Mouse (Mus musculus) CH12.LX (cell line): ENCODE measurements around the gene Sfswap. TPM values are rescaled to one million over a fixed set of nuclear protein-coding genes. Genes with fewer than 3 reads are reported as not detected.

Source experiments
- DNase-seq: peaks from one replicate; pipeline ENCODE4 v3.0.0-alpha.2; 2013; ENCODE audit errors: extremely low read depth
- H3K27ac ChIP-seq: 2 replicates; pipeline ENCODE4 v1.5.1; 2012; ENCODE audit warnings: low read depth, mild to moderate bottlenecking, control low read depth, moderate library complexity; ENCODE audit not compliant: insufficient read depth
- H3K27me3 ChIP-seq: replicated peaks from 2 replicates; pipeline ENCODE3; 2012; ENCODE audit warnings: inconsistent platforms
- H3K36me3 ChIP-seq, 2 experiments: replicated peaks in 1 of 2; 2 replicates each; pipeline versions ENCODE3 to v1.6.1; 2012; ENCODE audit warnings: inconsistent platforms in 1 of 2, low read length in 1 of 2, mild to moderate bottlenecking in 1 of 2, mixed read lengths in 1 of 2, moderate library complexity in 1 of 2; ENCODE audit not compliant: control insufficient read depth in 1 of 2, insufficient read depth in 1 of 2
- H3K4me1 ChIP-seq, 2 experiments: 2 replicates each; pipeline ENCODE4 v1.6.1; 2012; ENCODE audit warnings: inconsistent platforms in 1 of 2, moderate library complexity in 1 of 2; ENCODE audit not compliant: insufficient read depth in 2 of 2, control insufficient read depth in 1 of 2
- H3K4me2 ChIP-seq: 2 replicates; pipeline ENCODE4 v1.6.1; 2012; ENCODE audit warnings: low read depth, mild to moderate bottlenecking, control low read depth; ENCODE audit not compliant: poor library complexity, insufficient read depth, severe bottlenecking
- H3K4me3 ChIP-seq, 3 experiments: fragments of 150-350 bp in 1 of 3; sonication (generic) in 1 of 3; replicated peaks in 1 of 3; 2 replicates each; pipeline versions ENCODE3 to v1.5.1; 2011 to 2012; ENCODE audit warnings: low read depth in 2 of 3, low read length in 2 of 3, mild to moderate bottlenecking in 2 of 3, moderate library complexity in 2 of 3, control low read depth in 1 of 3, improper control_type of control experiment in 1 of 3, inconsistent platforms in 1 of 3, mixed read lengths in 1 of 3; ENCODE audit not compliant: poor library complexity in 1 of 3
- H3K79me2 ChIP-seq: replicated peaks from 2 replicates; pipeline ENCODE4 v1.6.1; 2012; ENCODE audit warnings: mild to moderate bottlenecking, moderate library complexity; ENCODE audit not compliant: control insufficient read depth, poor library complexity, insufficient read depth, severe bottlenecking; ENCODE audit errors: extremely low read depth
- H3K9ac ChIP-seq: 2 replicates; pipeline ENCODE4 v1.6.1; 2012; ENCODE audit warnings: low read depth, mild to moderate bottlenecking, control low read depth, moderate library complexity; ENCODE audit not compliant: insufficient read depth
- H3K9me3 ChIP-seq: replicated peaks from 2 replicates; pipeline ENCODE3; 2012; ENCODE audit warnings: low read length, inconsistent platforms, mixed read lengths
- E2F4 ChIP-seq: IDR thresholded peaks from 2 replicates; pipeline ENCODE4 v1.6.1; 2011; ENCODE audit warnings: low read depth, low read length, improper control_type of control experiment; ENCODE audit not compliant: insufficient replicate concordance
- ELF1 ChIP-seq: IDR thresholded peaks from 2 replicates; pipeline ENCODE4 v1.6.1; 2014; ENCODE audit warnings: low read depth, mild to moderate bottlenecking, inconsistent platforms, low read length, improper control_type of control experiment
- EP300 ChIP-seq: IDR thresholded peaks from 2 replicates; pipeline ENCODE4 v1.6.1; 2011; ENCODE audit warnings: low read length, improper control_type of control experiment
- ETS1 ChIP-seq: conservative IDR thresholded peaks from 2 replicates; pipeline ENCODE4 v1.6.1; 2012; ENCODE audit warnings: low read depth, mild to moderate bottlenecking, inconsistent platforms, low read length, improper control_type of control experiment, moderate library complexity
- HCFC1 ChIP-seq: IDR thresholded peaks from 2 replicates; pipeline ENCODE4 v1.6.1; 2012; ENCODE audit warnings: low read depth, mild to moderate bottlenecking, inconsistent platforms, low read length, improper control_type of control experiment
- MAZ ChIP-seq: IDR thresholded peaks from 2 replicates; pipeline ENCODE4 v1.6.1; 2012; ENCODE audit warnings: low read depth, mild to moderate bottlenecking, inconsistent platforms, low read length, improper control_type of control experiment, moderate library complexity
- MEF2A ChIP-seq: IDR thresholded peaks from 2 replicates; pipeline ENCODE4 v1.6.1; 2014; ENCODE audit warnings: low read depth, mild to moderate bottlenecking, inconsistent platforms, low read length, improper control_type of control experiment, borderline replicate concordance
- NELFE ChIP-seq: IDR thresholded peaks from 2 replicates; pipeline ENCODE4 v1.6.1; 2011; ENCODE audit warnings: low read depth, low read length, improper control_type of control experiment
- NRF1 ChIP-seq: IDR thresholded peaks from 2 replicates; pipeline ENCODE4 v1.6.1; 2014; ENCODE audit warnings: low read depth, mild to moderate bottlenecking, inconsistent platforms, low read length, improper control_type of control experiment, moderate library complexity
- POLR2A ChIP-seq: IDR thresholded peaks from 2 replicates; pipeline ENCODE4 v1.6.1; 2011; ENCODE audit warnings: low read depth, mild to moderate bottlenecking, improper control_type of control experiment, low read length
- POLR2AphosphoS2 ChIP-seq: IDR thresholded peaks from 2 replicates; pipeline ENCODE4 v1.6.1; 2011; ENCODE audit warnings: low read depth, low read length, improper control_type of control experiment
- RAD21 ChIP-seq: IDR thresholded peaks from 2 replicates; pipeline ENCODE4 v1.6.1; 2011; ENCODE audit warnings: low read depth, mild to moderate bottlenecking, low read length, improper control_type of control experiment, moderate library complexity
- SIN3A ChIP-seq: IDR thresholded peaks from 2 replicates; pipeline ENCODE4 v1.6.1; 2012; ENCODE audit warnings: low read length, improper control_type of control experiment, inconsistent platforms
- SMC3 ChIP-seq: IDR thresholded peaks from 2 replicates; pipeline ENCODE4 v1.6.1; 2011; ENCODE audit warnings: low read depth, low read length, improper control_type of control experiment
- TBP ChIP-seq: conservative IDR thresholded peaks from 2 replicates; pipeline ENCODE4 v1.6.1; 2011; ENCODE audit warnings: low read depth, low read length, improper control_type of control experiment
- UBTF ChIP-seq: IDR thresholded peaks from 2 replicates; pipeline ENCODE4 v1.6.1; 2012; ENCODE audit warnings: low read depth, mild to moderate bottlenecking, inconsistent platforms, low read length, improper control_type of control experiment, moderate library complexity
- USF2 ChIP-seq: conservative IDR thresholded peaks from 2 replicates; pipeline ENCODE4 v1.6.1; 2011; ENCODE audit warnings: low read depth, low read length, improper control_type of control experiment
- ZKSCAN1 ChIP-seq: IDR thresholded peaks from 2 replicates; pipeline ENCODE4 v1.6.1; 2012; ENCODE audit warnings: low read depth, inconsistent platforms, low read length, improper control_type of control experiment, borderline replicate concordance
- ZNF384 ChIP-seq: IDR thresholded peaks from 2 replicates; pipeline ENCODE4 v1.6.1; 2012; ENCODE audit warnings: low read depth, low read length, improper control_type of control experiment, inconsistent platforms
- dilution Hi-C: fragments of 300-500 bp; cut with MboI; formaldehyde crosslinking; loops from 2 replicates; pipeline ENCODE4 v1.14.3; 2020; ENCODE audit warnings: low sequenced_read_pairs; ENCODE audit not compliant: extremely low pct_unique_long_range_greater_than_20kb, extremely low pct_ligation_motif_present
- in situ Hi-C: fragments of 300-500 bp; cut with MboI; formaldehyde crosslinking; loops from 3 replicates; pipeline ENCODE4 v1.14.3; 2019; ENCODE audit warnings: low sequenced_read_pairs, low pct_ligation_motif_present, low pct_unique_long_range_greater_than_20kb, mixed read lengths
- polyA plus RNA-seq: library from polyadenylated mRNA; unstranded; fragments of >175 nt; gene quantifications from 2 replicates; pipeline ENCODE4 v1.2.1, GENCODE M21; 2012; ENCODE audit warnings: low read depth; ENCODE audit not compliant: insufficient read length
- total RNA-seq, 2 experiments: library from RNA; depleted of rRNA; stranded (reverse); fragments of 300-350 nt in 1 of 2; fragments of >200 nt in 1 of 2; gene quantifications; 2 replicates each; pipeline ENCODE4 v1.2.3; 2012 to 2014

Gene Sfswap
- total and polyA plus RNA-seq, 3 experiments = 24.9 to 70.4 (median 36.0) TPM

GRCm38 (mm10) chr5:129518180-129518579, 17.2 kb downstream of the Sfswap start:
- Histone ChIP-seq H3K27me3 (no peaks in the 10 kb centered on the region), H3K4me3 (no peak overlapping the region), H3K27ac (no peak overlapping the region; the same call in 1 of the 2 replicates), H3K9ac (no peak overlapping the region), H3K36me3 (peaks cover 79 to 97% of the 10 kb centered on the region in 2 experiments), H3K4me2 (no peak overlapping the region), H3K9me3 (no peaks in the 10 kb centered on the region), H3K79me2 (peaks cover 5% of the 10 kb centered on the region), H3K4me1 (no peaks in the 10 kb centered on the region)
- in situ Hi-C loops = no loop called here
- dilution Hi-C loops = no loop called here
- TF ChIP-seq ELF1 = no peak
- no peak for TF ChIP-seq RAD21
- TF ChIP-seq NRF1 = no peak
- TF ChIP-seq UBTF = no peak
- no peak for TF ChIP-seq NELFE
- no peak for TF ChIP-seq ZKSCAN1
- TF ChIP-seq MEF2A = no peak
- TF ChIP-seq EP300 = no peak
- TF ChIP-seq HCFC1 = no peak
- no peak for DNase-seq

- no peak for TF ChIP-seq EP300
- TF ChIP-seq SMC3 = no peak
- no peak for TF ChIP-seq ZNF384
- TF ChIP-seq NRF1 = no peak
- no peak for TF ChIP-seq POLR2A
- TF ChIP-seq TBP = no peak
- TF ChIP-seq USF2 = no peak
- TF ChIP-seq SIN3A = no peak
- TF ChIP-seq POLR2AphosphoS2 = no peak
- no peak for TF ChIP-seq MAZ
- TF ChIP-seq E2F4 = no peak
- no peak for TF ChIP-seq HCFC1
- TF ChIP-seq ETS1 = no peak
- TF ChIP-seq NELFE = no peak
- H3K9ac ChIP-seq = no peak overlapping the region
Measured at GRCm38 (mm10) chr5:129518786-129519185, 17.8 kb downstream of the Sfswap start.

More at GRCm38 (mm10) chr5:129518786-129519185, 17.8 kb downstream of the Sfswap start:
- H3K27ac ChIP-seq = no peak overlapping the region
- no peak overlapping the region for H3K4me2 ChIP-seq
- no peaks in the 10 kb centered on the region for H3K4me1 ChIP-seq
- no peak overlapping the region for H3K4me3 ChIP-seq
- no peaks in the 10 kb centered on the region for H3K27me3 ChIP-seq
- dilution Hi-C loops = no loop called here
- H3K36me3 ChIP-seq = peaks cover 80 to 97% of the 10 kb centered on the region in 2 experiments
- DNase-seq = no peak
- in situ Hi-C loops = no loop called here
- no peaks in the 10 kb centered on the region for H3K9me3 ChIP-seq
- peaks cover 5% of the 10 kb centered on the region for H3K79me2 ChIP-seq
